Mouse (Mus musculus): Measurements from ENCODE around the gene Ces2c.
"Not testable (repeated sequence)": the region's sequence is repeated elsewhere in the genome, so short reads cannot be mapped to it uniquely, and the experiment has no call there.

Ces2c gene

GRCm38 (mm10) chr8:104846831-104847230 lies at the start of gene Ces2c:
Gene Ces2c, plus strand, starts transcription at chr8:104847068.
- DNase-seq (ENCODE audit: low spot score), result no peak

- no peak for DNase-seq (ENCODE audit: low spot score)
Measured at GRCm38 (mm10) chr8:104799385-104799784, 47.5 kb upstream of the Ces2c start.

- DNase-seq (ENCODE audit: low spot score), result no peak
Measured at GRCm38 (mm10) chr8:104806127-104806526, 40.7 kb upstream of the Ces2c start.

GRCm38 (mm10) chr8:104808542-104809413 lies 38.1 kb upstream of the Ces2c start:
- DNase-seq (ENCODE audit: low spot score), result no peak

GRCm38 (mm10) chr8:104809436-104809835 lies 37.4 kb upstream of the Ces2c start:
- no peak for DNase-seq (ENCODE audit: low spot score)

GRCm38 (mm10) chr8:104826912-104827311 lies 20.0 kb upstream of the Ces2c start:
- DNase-seq (ENCODE audit: low spot score), result no peak

- DNase-seq (ENCODE audit: low spot score), result no peak
Measured at GRCm38 (mm10) chr8:104828221-104828620, 18.6 kb upstream of the Ces2c start.

- no peak for DNase-seq (ENCODE audit: low spot score)
Measured at GRCm38 (mm10) chr8:104831440-104831839, 15.4 kb upstream of the Ces2c start, which contains the start of gene Ces2b. Gene Ces2b, plus strand, starts transcription at chr8:104831572.

- no peak for DNase-seq (ENCODE audit: low spot score)
Measured at GRCm38 (mm10) chr8:104841360-104842078, 5.3 kb upstream of the Ces2c start.

GRCm38 (mm10) chr8:104847741-104848462 lies 1.0 kb downstream of the Ces2c start:
- DNase-seq (ENCODE audit: low spot score), result no peak

GRCm38 (mm10) chr8:104866844-104867531 lies 20.1 kb downstream of the Ces2c start:
- DNase-seq (ENCODE audit: low spot score), result not testable (repeated sequence)

- not testable (repeated sequence) for DNase-seq (ENCODE audit: low spot score)
Measured at GRCm38 (mm10) chr8:104868876-104869275, 22.0 kb downstream of the Ces2c start.

- not testable (repeated sequence) for DNase-seq (ENCODE audit: low spot score)
Measured at GRCm38 (mm10) chr8:104886223-104886926, 39.5 kb downstream of the Ces2c start.

GRCm38 (mm10) chr8:104901746-104902145 lies 54.9 kb downstream of the Ces2c start:
- DNase-seq (ENCODE audit: low spot score), result no peak
